Mouse (Mus musculus) CH12.LX (cell line): ENCODE measurements around the gene Vsnl1. TPM values are rescaled to one million over a fixed set of nuclear protein-coding genes. Genes with fewer than 3 reads are reported as not detected.

ENCODE experiments used
- DNase-seq: peaks from one replicate; pipeline ENCODE4 v3.0.0-alpha.2; 2013; ENCODE audit errors: extremely low read depth
- H3K27ac ChIP-seq: 2 replicates; pipeline ENCODE4 v1.5.1; 2012; ENCODE audit warnings: low read depth, mild to moderate bottlenecking, control low read depth, moderate library complexity; ENCODE audit not compliant: insufficient read depth
- H3K27me3 ChIP-seq: replicated peaks from 2 replicates; pipeline ENCODE3; 2012; ENCODE audit warnings: inconsistent platforms
- H3K36me3 ChIP-seq, 2 experiments: replicated peaks in 1 of 2; 2 replicates each; pipeline versions ENCODE3 to v1.6.1; 2012; ENCODE audit warnings: inconsistent platforms in 1 of 2, low read length in 1 of 2, mild to moderate bottlenecking in 1 of 2, mixed read lengths in 1 of 2, moderate library complexity in 1 of 2; ENCODE audit not compliant: control insufficient read depth in 1 of 2, insufficient read depth in 1 of 2
- H3K4me1 ChIP-seq, 2 experiments: 2 replicates each; pipeline ENCODE4 v1.6.1; 2012; ENCODE audit warnings: inconsistent platforms in 1 of 2, moderate library complexity in 1 of 2; ENCODE audit not compliant: insufficient read depth in 2 of 2, control insufficient read depth in 1 of 2
- H3K4me2 ChIP-seq: 2 replicates; pipeline ENCODE4 v1.6.1; 2012; ENCODE audit warnings: low read depth, mild to moderate bottlenecking, control low read depth; ENCODE audit not compliant: poor library complexity, insufficient read depth, severe bottlenecking
- H3K4me3 ChIP-seq, 3 experiments: fragments of 150-350 bp in 1 of 3; sonication (generic) in 1 of 3; replicated peaks in 1 of 3; 2 replicates each; pipeline versions ENCODE3 to v1.5.1; 2011 to 2012; ENCODE audit warnings: low read depth in 2 of 3, low read length in 2 of 3, mild to moderate bottlenecking in 2 of 3, moderate library complexity in 2 of 3, control low read depth in 1 of 3, improper control_type of control experiment in 1 of 3, inconsistent platforms in 1 of 3, mixed read lengths in 1 of 3; ENCODE audit not compliant: poor library complexity in 1 of 3
- H3K79me2 ChIP-seq: replicated peaks from 2 replicates; pipeline ENCODE4 v1.6.1; 2012; ENCODE audit warnings: mild to moderate bottlenecking, moderate library complexity; ENCODE audit not compliant: control insufficient read depth, poor library complexity, insufficient read depth, severe bottlenecking; ENCODE audit errors: extremely low read depth
- H3K9ac ChIP-seq: 2 replicates; pipeline ENCODE4 v1.6.1; 2012; ENCODE audit warnings: low read depth, mild to moderate bottlenecking, control low read depth, moderate library complexity; ENCODE audit not compliant: insufficient read depth
- H3K9me3 ChIP-seq: replicated peaks from 2 replicates; pipeline ENCODE3; 2012; ENCODE audit warnings: low read length, inconsistent platforms, mixed read lengths
- ELF1 ChIP-seq: IDR thresholded peaks from 2 replicates; pipeline ENCODE4 v1.6.1; 2014; ENCODE audit warnings: low read depth, mild to moderate bottlenecking, inconsistent platforms, low read length, improper control_type of control experiment
- MAX ChIP-seq: IDR thresholded peaks from 2 replicates; pipeline ENCODE4 v1.6.1; 2011; ENCODE audit warnings: low read length, improper control_type of control experiment
- PAX5 ChIP-seq: IDR thresholded peaks from 2 replicates; pipeline ENCODE4 v1.6.1; 2012; ENCODE audit warnings: low read length, inconsistent platforms, mixed read lengths
- UBTF ChIP-seq: IDR thresholded peaks from 2 replicates; pipeline ENCODE4 v1.6.1; 2012; ENCODE audit warnings: low read depth, mild to moderate bottlenecking, inconsistent platforms, low read length, improper control_type of control experiment, moderate library complexity
- USF1 ChIP-seq: IDR thresholded peaks from 2 replicates; pipeline ENCODE4 v1.6.1; 2014; ENCODE audit warnings: low read depth, mild to moderate bottlenecking, inconsistent platforms, low read length, improper control_type of control experiment
- dilution Hi-C: fragments of 300-500 bp; cut with MboI; formaldehyde crosslinking; loops from 2 replicates; pipeline ENCODE4 v1.14.3; 2020; ENCODE audit warnings: low sequenced_read_pairs; ENCODE audit not compliant: extremely low pct_unique_long_range_greater_than_20kb, extremely low pct_ligation_motif_present
- in situ Hi-C: fragments of 300-500 bp; cut with MboI; formaldehyde crosslinking; loops from 3 replicates; pipeline ENCODE4 v1.14.3; 2019; ENCODE audit warnings: low sequenced_read_pairs, low pct_ligation_motif_present, low pct_unique_long_range_greater_than_20kb, mixed read lengths
- polyA plus RNA-seq: library from polyadenylated mRNA; unstranded; fragments of >175 nt; gene quantifications from 2 replicates; pipeline ENCODE4 v1.2.1, GENCODE M21; 2012; ENCODE audit warnings: low read depth; ENCODE audit not compliant: insufficient read length
- total RNA-seq, 2 experiments: library from RNA; depleted of rRNA; stranded (reverse); fragments of 300-350 nt in 1 of 2; fragments of >200 nt in 1 of 2; gene quantifications; 2 replicates each; pipeline ENCODE4 v1.2.3; 2012 to 2014

Gene Vsnl1
- total and polyA plus RNA-seq, 3 experiments = not detected

- no peak overlapping the region for H3K4me3 ChIP-seq
- H3K4me1 ChIP-seq = peaks cover 5 to 25% of the 10 kb centered on the region in 2 experiments
- TF ChIP-seq MAX = no peak
- no peak for TF ChIP-seq UBTF
- no peak for TF ChIP-seq PAX5
- no peak for TF ChIP-seq USF1
- peak; percentile 30; the same call in 1 of the 2 replicates for TF ChIP-seq ELF1
- TF ChIP-seq, all 38 proteins: peak for 1
- H3K79me2 ChIP-seq = peaks cover 19% of the 10 kb centered on the region
- H3K27ac ChIP-seq = peak overlapping the region; percentile 69
- in situ Hi-C loops (no loop called here), dilution Hi-C loops (no loop called here)
- H3K4me2 ChIP-seq = no peak overlapping the region; the same call in 1 of the 2 replicates
- H3K9me3 ChIP-seq = no peaks in the 10 kb centered on the region
- no peak for DNase-seq
- H3K36me3 ChIP-seq = peaks cover 38 to 74% of the 10 kb centered on the region in 2 experiments
- no peak overlapping the region for H3K9ac ChIP-seq
- no peaks in the 10 kb centered on the region for H3K27me3 ChIP-seq
These were observed 159.8 kb downstream of the Vsnl1 start for GRCm38 (mm10) chr12:11276632-11277031.

Other genes with a start within 250 kb of the Vsnl1 start
- gene Msgn1, start 227.6 kb downstream of the Vsnl1 start, total RNA-seq (2012; rRNA removed) = not detected in 2 replicates
- not detected in 2 replicates for gene Msgn1, start 227.6 kb downstream of the Vsnl1 start, total RNA-seq (2014; rRNA removed)
- gene Msgn1, start 227.6 kb downstream of the Vsnl1 start, polyA plus RNA-seq = not detected in 2 replicates
- 13.2 and 16.8 TPM in 2 replicates for gene Gen1, start 170.8 kb downstream of the Vsnl1 start, total RNA-seq (2012; rRNA removed)
- 14.4 and 14.8 TPM in 2 replicates for gene Gen1, start 170.8 kb downstream of the Vsnl1 start, total RNA-seq (2014; rRNA removed)
- 14.3 and 15.3 TPM in 2 replicates for gene Gen1, start 170.8 kb downstream of the Vsnl1 start, polyA plus RNA-seq
- gene Smc6, start 170.7 kb downstream of the Vsnl1 start, total RNA-seq (2012; rRNA removed) = 48.9 and 50.1 TPM in 2 replicates
- gene Smc6, start 170.7 kb downstream of the Vsnl1 start, total RNA-seq (2014; rRNA removed) = 47.9 and 55.8 TPM in 2 replicates
- gene Smc6, start 170.7 kb downstream of the Vsnl1 start, polyA plus RNA-seq = 62.9 and 84.4 TPM in 2 replicates
- gene Rad51ap2, start 19.5 kb upstream of the Vsnl1 start, total RNA-seq (2012; rRNA removed) = not detected in 2 replicates
- not detected in 2 replicates for gene Rad51ap2, start 19.5 kb upstream of the Vsnl1 start, total RNA-seq (2014; rRNA removed)
- gene Rad51ap2, start 19.5 kb upstream of the Vsnl1 start, polyA plus RNA-seq = not detected in 2 replicates